Comparison of ENCODE assay signal across 13 mouse cellular contexts in genomic region chr7:80121083-80121482, GRCm38 (mm10). TPM values are rescaled to one million over a fixed set of nuclear protein-coding genes. Genes with fewer than 3 reads are reported as not detected.
A peak's percentile ranks its signal among the peaks of the same experiment; 100 is the strongest.
DNase-seq lines count a peak whose midpoint lies in the region; ATAC-seq lines count a peak whose summit lies in the region.
"Had no signal": no experiment of that assay in that cellular context is flagged by ENCODE, and none has a peak within 500 bp of the region (broad histone marks: within the 10 kb centered on the region; RNA-seq: fewer than 3 reads in every experiment).

No protein-coding gene starts in this region.

- no peak overlapping the region for H3K4me2 ChIP-seq in intestine, embryonic 16.5 days (ENCODE audit: low read depth, low read length)
- H3K4me2 ChIP-seq: embryonic facial prominence, embryonic 13.5 days had no signal

- no peaks in the 10 kb centered on the region for H3K4me1 ChIP-seq in brown adipose tissue, adult 24 weeks (ENCODE audit: control insufficient read depth, insufficient read depth, insufficient read length, low read length)
- H3K4me1 ChIP-seq in intestine, embryonic 16.5 days (ENCODE audit: control insufficient read depth, insufficient read depth, low read length) = peaks cover 2% of the 10 kb centered on the region

- H3K27me3 ChIP-seq in intestine, embryonic 16.5 days (replicated peaks; ENCODE audit: control insufficient read depth, insufficient read depth, low read length) = no peaks in the 10 kb centered on the region
- H3K27me3 ChIP-seq: embryonic facial prominence, embryonic 13.5 days had no signal

- 49% methylated on average over 5 of the region's 5 CpGs for WGBS in intestine, embryonic 16.5 days

- DNase-seq in kidney, adult 11 months = peak; percentile 77
- no peak for DNase-seq in kidney, postnatal 4 days
- peak; percentile 34 for DNase-seq in lung, postnatal 14 days
- DNase-seq in adrenal gland, postnatal 36 days = no peak
- DNase-seq: cerebellum, adult 11-12 months; layer of hippocampus, adult 9-11 months; right cerebral cortex, postnatal 14 days; thymus, postnatal 14 days had no signal

- no peaks in the 10 kb centered on the region for H3K36me3 ChIP-seq in intestine, embryonic 16.5 days (ENCODE audit: control insufficient read depth, insufficient read depth, low read length)
- H3K36me3 ChIP-seq: embryonic facial prominence, embryonic 13.5 days had no signal

- H3K9ac ChIP-seq in intestine, embryonic 16.5 days (ENCODE audit: low read depth, low read length) = no peak overlapping the region
- H3K9ac ChIP-seq: embryonic facial prominence, embryonic 13.5 days had no signal

- H3K9me3 ChIP-seq in intestine, embryonic 16.5 days (ENCODE audit: control insufficient read depth, low read length) = no peaks in the 10 kb centered on the region
- H3K9me3 ChIP-seq: embryonic facial prominence, embryonic 13.5 days had no signal

- H3K27ac ChIP-seq in brown adipose tissue, adult 24 weeks (replicated peaks; ENCODE audit: low read depth, low read length) = 0 out of 2 replicates have a peak overlapping the region, but pooled peaks have one; percentile 24
- 0 out of 2 replicates have a peak overlapping the region, but pooled peaks have one; percentile 2 for H3K27ac ChIP-seq in intestine, embryonic 16.5 days (ENCODE audit: low read length)
- H3K27ac ChIP-seq: embryonic facial prominence, embryonic 13.5 days had no signal

- no peak overlapping the region for H3K4me3 ChIP-seq in brown adipose tissue, adult 24 weeks (ENCODE audit: insufficient read depth, low read depth, low read length)
- no peak overlapping the region for H3K4me3 ChIP-seq in intestine, embryonic 16.5 days (ENCODE audit: low read length)
- H3K4me3 ChIP-seq: embryonic facial prominence, embryonic 13.5 days had no signal

- peak; percentile 61 for ATAC-seq in intestine, embryonic 16.5 days
- no peak for ATAC-seq in CD4-positive, CD25-positive, alpha-beta regulatory T cell, adult 4 months
- no peak for ATAC-seq in granulocyte monocyte progenitor cell, adult 5-6 weeks (replicated peaks; ENCODE audit: poor library complexity, severe bottlenecking)

RNA-seq across cellular contexts. Expression of gene Idh2, which starts 5.9 kb away (rescaled TPM):
- 310 and 421 TPM in 2 replicates for polyA plus RNA-seq in brown adipose tissue, adult 24 weeks (2012; ENCODE audit: insufficient read depth, insufficient read length, missing spikeins)
- polyA plus RNA-seq in intestine, embryonic 16.5 days (2015; fragmentation: Nextera tagmentation; extraction: Ambion mirVana) = 540 and 585 TPM in 2 replicates
- 100 to 1,000 TPM; 148 to 188 TPM for total RNA-seq in adrenal gland, postnatal 36 days (2021)
- polyA plus RNA-seq in CD4-positive, CD25-positive, alpha-beta regulatory T cell, adult 4 months (2017; shearing (Covaris generic)) = 10 to 100 TPM; 22.4 to 23.9 TPM
- 259 and 298 TPM in 2 replicates for total RNA-seq in granulocyte monocyte progenitor cell, adult 5-6 weeks (2014; fragmentation: Nextera tagmentation)
- 338 and 368 TPM in 2 replicates for total RNA-seq in granulocyte monocyte progenitor cell, adult 5-6 weeks (2017)

Comparison
In these comparisons a context has a peak if more than half of its experiments do, and no peak if none do; other contexts are left out.
1. DNase-seq: peak in kidney, adult 11 months (single experiment) and lung, postnatal 14 days (single experiment); none in kidney, postnatal 4 days (0 of 2) and adrenal gland, postnatal 36 days (0 of 2).
2. RNA of gene Idh2, which starts 5.9 kb away (polyA plus RNA-seq): 540 to 585 TPM in intestine, embryonic 16.5 days and 310 to 421 TPM in brown adipose tissue, adult 24 weeks; 22.4 to 23.9 TPM in CD4-positive, CD25-positive, alpha-beta regulatory T cell, adult 4 months; every median in the first group is over 10 times any median in the second.